Mouse (Mus musculus) intestine, postnatal 0 days (tissue): Measurements from ENCODE around the gene Aldh18a1. TPM values are rescaled to one million over a fixed set of nuclear protein-coding genes. Genes with fewer than 3 reads are reported as not detected.
A peak's percentile ranks its signal among the peaks of the same experiment; 100 is the strongest.

Experiments used
- ATAC-seq: fragments of 200-750 bp; cut with Nextera tagmentation; 2 replicates; pipeline ENCODE4 v1.8.0; 2017; ENCODE audit warnings: mild to moderate bottlenecking, moderate TSS enrichment, moderate library complexity
- H3K27ac ChIP-seq: fragments of 300-500 bp; sonication (generic); 2 replicates; pipeline ENCODE4 v1.5.1; 2014; ENCODE audit warnings: mild to moderate bottlenecking, low read depth, low read length, moderate library complexity
- H3K27me3 ChIP-seq: fragments of 300-500 bp; sonication (generic); replicated peaks from 2 replicates; pipeline ENCODE4 v1.6.1; 2014; ENCODE audit warnings: low read length, mixed read lengths; ENCODE audit not compliant: control insufficient read depth, insufficient read depth
- H3K36me3 ChIP-seq: fragments of 300-500 bp; sonication (generic); 2 replicates; pipeline ENCODE4 v1.6.1; 2014; ENCODE audit warnings: mild to moderate bottlenecking, moderate library complexity; ENCODE audit not compliant: control insufficient read depth, insufficient read depth
- H3K4me1 ChIP-seq: fragments of 300-500 bp; sonication (generic); replicated peaks from 2 replicates; pipeline ENCODE4 v1.6.1; 2014; ENCODE audit warnings: antibody characterized with exemption, low read length, mixed read lengths; ENCODE audit not compliant: control insufficient read depth, insufficient read depth
- H3K4me2 ChIP-seq: fragments of 300-500 bp; sonication (generic); replicated peaks from 2 replicates; pipeline ENCODE4 v1.6.1; 2014; ENCODE audit warnings: low read depth, mild to moderate bottlenecking, moderate library complexity
- H3K4me3 ChIP-seq: fragments of 300-500 bp; sonication (generic); 2 replicates; pipeline ENCODE4 v1.5.1; 2014; ENCODE audit warnings: low read depth, low read length
- H3K9ac ChIP-seq: fragments of 300-500 bp; sonication (generic); 2 replicates; pipeline ENCODE4 v1.6.1; 2014; ENCODE audit warnings: mild to moderate bottlenecking, low read depth, low read length
- H3K9me3 ChIP-seq: fragments of 300-500 bp; sonication (generic); 2 replicates; pipeline ENCODE4 v1.6.1; 2016; ENCODE audit warnings: mixed run types; ENCODE audit not compliant: control insufficient read depth
- CTCF ChIP-seq: sonication (generic); IDR thresholded peaks from 2 replicates; pipeline ENCODE4 v1.5.1; 2016; ENCODE audit warnings: low read depth, mild to moderate bottlenecking, control low read depth, antibody characterized with exemption, moderate library complexity
- WGBS: fragments of 180-500 bp; shearing (Covaris S2); extraction: QIAGEN DNeasy Blood & Tissue Kit; methylation state at CpG from one replicate; pipeline ENCODE4 v1.1.7; 2014; 5-methylcytosine and 5-hydroxymethylcytosine counted together
- polyA plus RNA-seq: library from polyadenylated mRNA; unstranded; fragments of >200 nt; fragmentation: Nextera tagmentation; extraction: Ambion mirVana; gene quantifications from 2 replicates; pipeline ENCODE4 v1.2.1, GENCODE M21; 2015

Gene Aldh18a1
- polyA plus RNA-seq, 1 experiment from 2014 or later = 204 TPM

GRCm38 (mm10) chr19:40544856-40545255, 43.4 kb downstream of the Aldh18a1 start:
- peak; percentile 98 for TF ChIP-seq CTCF
- 6% methylated on average over 3 of the region's 3 CpGs for WGBS
- Histone ChIP-seq H3K9ac (no peak overlapping the region), H3K27ac (no peak overlapping the region), H3K4me1 (no peaks in the 10 kb centered on the region), H3K27me3 (no peaks in the 10 kb centered on the region), H3K9me3 (no peaks in the 10 kb centered on the region), H3K4me3 (no peak overlapping the region), H3K4me2 (no peak overlapping the region), H3K36me3 (0 out of 2 replicates have a peak, but pooled peaks cover under 1% of the 10 kb centered on the region)
- peak; percentile 59; the same call in 1 of the 2 replicates for ATAC-seq

DNA sequence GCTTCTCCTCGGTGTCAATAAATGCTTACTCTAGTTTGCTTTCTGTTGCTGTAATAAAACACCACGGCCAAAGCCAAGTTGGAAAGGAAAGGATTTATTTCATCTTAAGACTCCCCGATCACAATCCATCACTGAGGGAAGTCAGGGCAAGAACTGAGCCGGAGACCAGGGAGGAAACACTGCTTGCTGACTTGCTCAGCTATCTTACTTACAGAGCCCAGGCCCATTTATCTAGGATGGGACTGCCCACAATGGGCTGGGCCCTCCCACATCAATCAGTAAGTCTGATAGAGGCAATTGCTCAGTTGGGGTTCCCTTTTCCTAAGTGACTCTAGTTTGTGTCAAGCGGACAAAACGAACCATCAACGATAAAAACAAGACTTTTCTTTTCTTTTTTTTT, 45.5 kb downstream of the Aldh18a1 start:
- ATAC-seq = no peak
- no peaks in the 10 kb centered on the region for H3K36me3 ChIP-seq
- TF ChIP-seq CTCF = no peak
- no peak overlapping the region for H3K9ac ChIP-seq
- H3K4me1 ChIP-seq = no peaks in the 10 kb centered on the region
- no peaks in the 10 kb centered on the region for H3K27me3 ChIP-seq
- WGBS = 79% methylated on average over 7 of the region's 7 CpGs
- no peak overlapping the region for H3K4me3 ChIP-seq
- no peaks in the 10 kb centered on the region for H3K9me3 ChIP-seq
- H3K27ac ChIP-seq = no peak overlapping the region
- no peak overlapping the region for H3K4me2 ChIP-seq

- no peak overlapping the region for H3K9ac ChIP-seq
- H3K4me3 ChIP-seq = no peak overlapping the region
- H3K27me3 ChIP-seq = no peaks in the 10 kb centered on the region
- H3K36me3 ChIP-seq = no peaks in the 10 kb centered on the region
- no peaks in the 10 kb centered on the region for H3K4me1 ChIP-seq
- H3K9me3 ChIP-seq = no peaks in the 10 kb centered on the region
- no peak overlapping the region for H3K27ac ChIP-seq
- TF ChIP-seq CTCF = no peak
- no peak overlapping the region for H3K4me2 ChIP-seq
- 65% methylated on average over 6 of the region's 6 CpGs for WGBS
- no peak for ATAC-seq
Observed at GRCm38 (mm10) chr19:40536526-40536925, 51.7 kb downstream of the Aldh18a1 start.

DNA sequence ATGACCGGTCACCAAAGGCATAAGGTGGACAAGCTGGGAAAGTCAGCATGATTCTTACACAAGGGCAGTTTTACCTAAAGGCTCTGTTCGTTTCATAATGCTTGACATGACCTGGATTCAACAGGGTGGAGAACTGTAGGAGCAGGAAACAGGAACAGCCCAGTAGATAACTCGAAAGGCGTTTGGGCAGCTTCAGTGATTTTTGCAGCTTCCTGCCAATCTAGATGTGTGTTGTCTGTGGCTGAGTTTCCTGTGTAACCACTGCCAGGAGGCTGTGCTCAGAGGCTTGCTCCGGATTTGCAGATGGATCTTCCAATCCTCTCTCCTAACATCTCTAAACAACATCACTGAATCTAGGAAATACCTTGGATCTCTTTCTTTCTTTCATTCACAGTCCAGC, 55.7 kb downstream of the Aldh18a1 start:
- H3K9me3 ChIP-seq = no peaks in the 10 kb centered on the region
- no peak overlapping the region for H3K27ac ChIP-seq
- WGBS = 79% methylated on average over 5 of the region's 5 CpGs
- H3K36me3 ChIP-seq = no peaks in the 10 kb centered on the region
- H3K9ac ChIP-seq = no peak overlapping the region
- H3K4me3 ChIP-seq = no peak overlapping the region
- H3K27me3 ChIP-seq = no peaks in the 10 kb centered on the region
- H3K4me2 ChIP-seq = no peak overlapping the region
- no peak for TF ChIP-seq CTCF
- no peak for ATAC-seq
- H3K4me1 ChIP-seq = no peaks in the 10 kb centered on the region

GRCm38 (mm10) chr19:40530323-40530722, 57.9 kb downstream of the Aldh18a1 start:
- H3K9me3 ChIP-seq = no peaks in the 10 kb centered on the region
- no peak overlapping the region for H3K9ac ChIP-seq
- H3K36me3 ChIP-seq = no peaks in the 10 kb centered on the region
- no peak for TF ChIP-seq CTCF
- no peak overlapping the region for H3K4me2 ChIP-seq
- no peak overlapping the region for H3K27ac ChIP-seq
- H3K27me3 ChIP-seq = no peaks in the 10 kb centered on the region
- H3K4me3 ChIP-seq = no peak overlapping the region
- no peak for ATAC-seq
- no peaks in the 10 kb centered on the region for H3K4me1 ChIP-seq
- WGBS = 67% methylated on average over 2 of the region's 2 CpGs

DNA sequence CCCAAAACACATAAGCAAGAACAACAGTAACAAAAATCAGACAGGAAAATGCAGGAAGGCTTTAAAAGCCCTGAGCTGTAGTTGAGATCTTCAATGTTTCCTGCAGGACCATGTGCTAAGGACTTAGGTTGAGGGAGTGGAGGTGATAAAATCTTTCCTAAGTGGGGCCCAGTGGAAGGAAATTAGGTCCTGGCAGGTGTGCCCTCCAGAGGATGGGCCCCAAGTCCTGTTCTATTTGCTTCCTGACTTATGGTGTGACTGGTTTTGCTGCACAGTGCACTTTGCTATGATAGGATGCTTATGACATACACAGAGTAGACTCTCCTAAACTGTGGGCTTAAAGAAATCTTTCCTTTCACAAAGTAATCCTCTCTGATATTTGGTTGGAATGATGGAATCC, 60.0 kb downstream of the Aldh18a1 start:
- H3K4me2 ChIP-seq = no peak overlapping the region
- peak; percentile 62 for ATAC-seq
- no peak for TF ChIP-seq CTCF
- no peaks in the 10 kb centered on the region for H3K36me3 ChIP-seq
- H3K4me1 ChIP-seq = no peaks in the 10 kb centered on the region
- H3K9ac ChIP-seq = no peak overlapping the region
- no peak overlapping the region for H3K27ac ChIP-seq
- H3K27me3 ChIP-seq = no peaks in the 10 kb centered on the region
- H3K9me3 ChIP-seq = no peaks in the 10 kb centered on the region
- no peak overlapping the region for H3K4me3 ChIP-seq
